Mouse (Mus musculus) left cerebral cortex, adult 2 months (tissue): ENCODE measurements around the gene Tigd3. TPM values are rescaled to one million over a fixed set of nuclear protein-coding genes. Genes with fewer than 3 reads are reported as not detected.

Source experiments
- DNase-seq, 2 experiments: peaks; one replicate each; pipeline ENCODE4 v3.0.0; 2021 to 2022; ENCODE audit warnings: low spot score in 2 of 2, mixed read lengths in 1 of 2; ENCODE audit errors: extremely low spot score in 1 of 2
- H3K27ac ChIP-seq: fragments of 200-600 bp; 2 replicates; pipeline ENCODE4 v1.8.1; 2022
- H3K4me3 ChIP-seq: fragments of 200-600 bp; 2 replicates; pipeline ENCODE4 v1.8.1; 2022
- CTCF ChIP-seq: fragments of 200-600 bp; IDR thresholded peaks from 2 replicates; pipeline ENCODE4 v1.8.1; 2022; ENCODE audit warnings: antibody characterized with exemption, mild to moderate bottlenecking, moderate library complexity
- intact Hi-C: fragments of 180-260 bp; cut with DNase I; formaldehyde crosslinking; loops from one replicate; pipeline ENCODE4 v1.15.1; 2025
- total RNA-seq, 2 experiments: library from RNA; stranded (reverse); gene quantifications; 2 replicates each; pipeline ENCODE4 v1.2.3; 2021

Gene Tigd3
- total RNA-seq, 2 experiments from 2014 or later: 4.3 to 4.7 TPM

DNA sequence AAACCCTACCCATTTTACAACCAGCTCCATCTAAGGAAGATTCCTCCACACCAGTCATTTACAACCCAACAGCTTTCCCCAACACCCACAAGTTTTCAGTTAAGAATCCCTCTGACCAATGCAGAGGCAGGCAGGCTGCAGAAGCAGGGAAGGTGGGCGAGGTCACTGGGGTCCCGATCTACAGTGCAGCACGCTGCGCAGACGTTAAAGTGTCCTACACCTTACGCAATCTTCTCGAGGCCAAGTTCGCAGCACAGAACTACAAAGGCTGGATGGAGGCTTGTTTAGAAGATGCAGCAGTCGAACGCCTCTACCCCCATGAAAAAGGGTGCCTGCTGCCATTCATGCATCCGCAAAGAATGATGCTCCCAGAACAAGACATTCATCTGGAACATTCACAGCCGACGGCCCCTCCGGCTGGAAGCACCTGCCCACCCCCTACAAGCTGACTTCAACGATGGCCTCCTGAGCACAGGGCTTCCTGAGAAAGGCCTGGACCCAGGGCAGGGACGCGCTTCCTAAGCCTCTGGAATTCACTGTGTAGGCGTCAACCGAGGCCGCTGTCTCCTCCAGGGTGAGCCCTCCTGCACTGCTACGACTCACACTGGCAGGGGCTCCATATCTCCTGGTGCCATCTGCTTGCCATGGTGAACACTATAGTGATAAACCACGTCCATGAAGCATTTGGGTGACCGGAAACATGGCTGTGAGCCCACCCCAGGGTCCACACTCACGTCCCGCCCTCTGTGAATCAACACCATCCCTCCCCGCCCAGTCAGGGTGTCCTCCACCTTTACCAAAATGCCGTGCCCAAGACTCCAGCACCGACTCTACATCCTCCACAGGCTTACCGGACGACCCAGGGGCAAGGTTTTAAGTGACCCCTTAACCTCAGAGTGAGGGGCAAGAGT is 49.9 kb downstream of the Tigd3 start:
- TF ChIP-seq CTCF: no peak
- peak overlapping the region; percentile 39 for H3K4me3 ChIP-seq
- H3K27ac ChIP-seq: peak overlapping the region; percentile 99
- no peak for DNase-seq
- intact Hi-C loops: no loop called here

DNA sequence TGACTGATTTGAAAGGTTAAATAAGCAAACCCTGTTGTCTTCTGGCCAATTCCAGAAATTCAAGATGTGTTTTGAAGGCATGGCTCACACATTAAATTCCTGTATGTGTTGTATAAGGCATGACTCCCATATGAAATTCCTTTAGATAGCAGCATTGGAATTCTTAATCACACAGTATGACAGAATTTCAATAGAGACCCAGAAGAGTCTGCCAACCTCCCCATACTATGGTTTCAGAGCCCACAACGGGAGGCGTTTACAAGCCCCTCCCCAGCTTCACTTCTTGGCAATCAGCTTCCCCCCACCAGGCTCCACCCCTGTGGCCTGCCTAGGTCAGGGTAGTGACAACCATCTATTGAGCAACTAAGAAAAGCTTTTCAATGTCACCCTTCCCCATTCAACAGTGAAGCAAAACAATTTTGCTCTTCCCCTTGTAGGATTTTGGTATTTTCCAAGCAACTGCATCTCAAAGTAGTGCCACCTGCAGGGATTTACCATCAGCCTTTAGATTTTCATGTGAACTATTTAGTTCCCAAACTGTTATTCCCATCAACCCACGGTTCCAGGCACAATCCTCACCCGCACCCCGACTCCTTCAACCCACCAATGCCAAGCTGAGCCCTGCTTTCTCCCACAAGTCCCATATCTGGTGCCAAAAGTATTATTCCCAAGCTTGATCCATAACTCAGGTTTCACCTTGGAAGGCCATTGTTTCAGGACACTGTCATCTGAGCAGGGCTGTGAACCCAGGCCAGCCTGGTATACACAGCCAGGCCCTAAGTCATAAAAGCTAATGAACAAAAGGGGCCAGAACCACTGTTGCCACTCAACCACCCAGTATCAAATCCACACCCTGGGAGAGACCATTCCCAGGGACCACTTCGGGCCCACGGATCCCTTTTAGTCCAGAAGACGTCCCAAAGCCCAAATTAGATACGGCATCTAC is 50.9 kb downstream of the Tigd3 start:
- H3K4me3 ChIP-seq: peak overlapping the region; percentile 39
- DNase-seq: no peak
- peak overlapping the region; percentile 99 for H3K27ac ChIP-seq
- intact Hi-C loops: no loop called here
- TF ChIP-seq CTCF: no peak; the same call in 1 of the 2 replicates

DNA sequence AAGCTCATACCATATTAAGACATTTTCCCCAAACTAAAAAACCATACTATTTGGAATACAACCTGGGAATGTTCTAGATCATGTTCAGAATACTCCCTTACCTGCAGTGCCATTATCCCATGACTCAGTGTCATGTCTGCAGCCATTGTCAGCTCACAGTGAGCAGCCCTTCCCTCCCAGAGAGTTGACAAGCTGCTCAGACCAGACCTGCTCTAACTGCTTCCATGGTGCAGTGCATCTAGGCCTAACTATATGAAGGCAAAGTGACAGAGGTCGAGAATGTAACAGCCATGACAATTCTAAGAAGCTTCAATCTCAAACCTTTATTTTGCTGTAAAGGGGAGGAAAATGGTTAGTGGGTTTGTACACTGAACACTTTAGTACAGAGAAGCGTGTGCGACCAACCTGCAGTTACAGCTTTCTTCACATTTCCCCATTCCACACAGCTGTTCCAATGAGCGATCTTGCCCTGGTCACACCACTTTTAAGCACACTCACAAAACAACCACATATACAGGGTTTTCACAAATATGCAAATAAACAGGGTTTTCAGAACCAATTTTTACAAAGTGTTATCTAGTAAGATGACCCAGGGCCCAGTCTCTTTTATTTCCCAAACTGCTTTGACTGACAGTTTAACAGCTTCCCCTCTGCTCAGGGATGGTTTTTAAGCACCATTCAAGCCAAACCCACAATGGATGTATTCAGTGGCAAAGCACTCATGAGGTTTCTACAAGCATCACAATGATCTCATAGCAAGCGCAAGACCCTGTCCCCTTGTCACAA is 51.8 kb downstream of the Tigd3 start:
- Histone ChIP-seq H3K27ac (peak overlapping the region; percentile 99), H3K4me3 (peak overlapping the region; percentile 39)
- no peak for TF ChIP-seq CTCF
- intact Hi-C loops: no loop called here
- no peak for DNase-seq

DNA sequence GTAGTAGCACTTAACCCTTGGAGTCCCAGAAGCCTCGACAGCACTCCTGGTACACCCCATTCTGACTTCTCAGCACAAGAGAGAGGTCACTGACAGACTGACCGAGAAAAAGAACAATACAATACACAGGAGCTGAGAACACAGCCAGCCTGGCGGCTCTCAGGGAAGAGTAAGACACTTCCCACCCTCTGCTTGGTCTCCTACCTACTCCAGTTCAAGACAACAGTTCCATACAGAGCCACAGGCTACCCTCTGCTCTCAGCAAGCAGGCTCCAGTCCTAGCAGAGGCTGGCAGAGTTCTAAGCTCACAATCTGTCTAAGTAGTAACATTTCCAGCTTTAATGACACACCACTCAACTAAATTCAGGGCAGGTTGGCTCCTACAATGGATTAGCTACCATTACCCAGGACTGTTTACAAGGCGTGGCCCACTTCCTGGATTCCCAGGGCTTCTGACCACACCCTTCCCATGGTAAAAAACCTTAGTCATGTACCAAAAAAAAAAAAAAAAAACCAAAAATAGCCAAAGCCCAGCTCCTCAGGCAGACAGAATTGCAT is 52.5 kb downstream of the Tigd3 start:
- Histone ChIP-seq H3K4me3 (peak overlapping the region; percentile 39), H3K27ac (peak overlapping the region; percentile 74)
- no peak for DNase-seq
- intact Hi-C loops: no loop called here
- no peak for TF ChIP-seq CTCF

Other genes with a start within 250 kb of the Tigd3 start
- 10 to 100 TPM; 18.2 to 19.0 TPM for gene Sipa1, start 230.4 kb downstream of the Tigd3 start, total RNA-seq
- gene Map3k11, start 205.4 kb downstream of the Tigd3 start, total RNA-seq: 10 to 100 TPM; 16.2 to 17.0 TPM
- 10 to 100 TPM; 77.5 to 80.0 TPM for gene Pcnx3, start 205.2 kb downstream of the Tigd3 start, total RNA-seq
- gene Kcnk7, start 189.8 kb downstream of the Tigd3 start, total RNA-seq: not detected
- 10 to 100 TPM; 21.1 to 30.7 TPM for gene Ehbp1l1, start 167.8 kb downstream of the Tigd3 start, total RNA-seq
- 10 to 100 TPM; 27.5 to 32.4 TPM for gene Fam89b, start 164.5 kb downstream of the Tigd3 start, total RNA-seq
- 10 to 100 TPM; 38.9 to 43.1 TPM for gene Ltbp3, start 153.2 kb downstream of the Tigd3 start, total RNA-seq
- 10 to 100 TPM; 92.0 to 98.0 TPM for gene Scyl1, start 122.7 kb downstream of the Tigd3 start, total RNA-seq
- 10 to 100 TPM; 10.1 to 13.4 TPM for gene Frmd8, start 18.9 kb downstream of the Tigd3 start, total RNA-seq
- 1 to 10 TPM; 2.5 to 2.7 TPM for gene Slc25a45, start 16.3 kb downstream of the Tigd3 start, total RNA-seq
- gene Dpf2, start 18.9 kb upstream of the Tigd3 start, total RNA-seq: 100 to 1,000 TPM in 1 of 2 experiments, 10 to 100 TPM in 1; 94.8 to 100 TPM
- 1 to 10 TPM; 4.7 to 4.9 TPM for gene Cdc42ep2, start 30.7 kb upstream of the Tigd3 start, total RNA-seq
- 1 to 10 TPM; 5.0 to 6.4 TPM for gene Pola2, start 70.1 kb upstream of the Tigd3 start, total RNA-seq
- not detected for gene Slc22a20, start 92.0 kb upstream of the Tigd3 start, total RNA-seq
- 10 to 100 TPM; 20.8 to 23.1 TPM for gene Capn1, start 121.7 kb upstream of the Tigd3 start, total RNA-seq
- gene Syvn1, start 152.4 kb upstream of the Tigd3 start, total RNA-seq: 10 to 100 TPM; 45.7 to 45.8 TPM
- gene Mrpl49, start 163.6 kb upstream of the Tigd3 start, total RNA-seq: 10 to 100 TPM; 40.9 to 41.3 TPM
- 100 to 1,000 TPM; 663 to 678 TPM for gene Fau, start 163.7 kb upstream of the Tigd3 start, total RNA-seq
- 10 to 100 TPM; 33.9 to 39.1 TPM for gene Znhit2, start 167.0 kb upstream of the Tigd3 start, total RNA-seq
- gene Tm7sf2, start 174.2 kb upstream of the Tigd3 start, total RNA-seq: 10 to 100 TPM; 26.9 to 30.4 TPM
- 100 to 1,000 TPM in 1 of 2 experiments, 10 to 100 TPM in 1; 85.3 to 101 TPM for gene Vps51, start 183.1 kb upstream of the Tigd3 start, total RNA-seq
- not detected for gene Tmem262, start 185.9 kb upstream of the Tigd3 start, total RNA-seq
- gene Gm28374, start 188.1 kb upstream of the Tigd3 start, total RNA-seq: under 1 TPM in 1 of 2 experiments, not detected in 1; 0.54 TPM
- 10 to 100 TPM; 41.8 to 45.8 TPM for gene Zfpl1, start 190.8 kb upstream of the Tigd3 start, total RNA-seq
- not detected for gene Cdca5, start 190.8 kb upstream of the Tigd3 start, total RNA-seq
- not detected for gene AC131692.1, start 200.3 kb upstream of the Tigd3 start, total RNA-seq
- not detected for gene Naaladl1, start 211.6 kb upstream of the Tigd3 start, total RNA-seq
- gene Sac3d1, start 224.5 kb upstream of the Tigd3 start, total RNA-seq: 10 to 100 TPM; 19.3 to 22.4 TPM
- gene Snx15, start 234.2 kb upstream of the Tigd3 start, total RNA-seq: 10 to 100 TPM; 41.9 to 43.1 TPM
- gene Batf2, start 246.8 kb upstream of the Tigd3 start, total RNA-seq: under 1 TPM; 0.26 to 0.84 TPM
- gene Arl2, start 247.4 kb upstream of the Tigd3 start, total RNA-seq: 10 to 100 TPM; 74.2 to 82.3 TPM